Mouse (Mus musculus): ENCODE results near the gene Lpp.

Lpp gene

DNA sequence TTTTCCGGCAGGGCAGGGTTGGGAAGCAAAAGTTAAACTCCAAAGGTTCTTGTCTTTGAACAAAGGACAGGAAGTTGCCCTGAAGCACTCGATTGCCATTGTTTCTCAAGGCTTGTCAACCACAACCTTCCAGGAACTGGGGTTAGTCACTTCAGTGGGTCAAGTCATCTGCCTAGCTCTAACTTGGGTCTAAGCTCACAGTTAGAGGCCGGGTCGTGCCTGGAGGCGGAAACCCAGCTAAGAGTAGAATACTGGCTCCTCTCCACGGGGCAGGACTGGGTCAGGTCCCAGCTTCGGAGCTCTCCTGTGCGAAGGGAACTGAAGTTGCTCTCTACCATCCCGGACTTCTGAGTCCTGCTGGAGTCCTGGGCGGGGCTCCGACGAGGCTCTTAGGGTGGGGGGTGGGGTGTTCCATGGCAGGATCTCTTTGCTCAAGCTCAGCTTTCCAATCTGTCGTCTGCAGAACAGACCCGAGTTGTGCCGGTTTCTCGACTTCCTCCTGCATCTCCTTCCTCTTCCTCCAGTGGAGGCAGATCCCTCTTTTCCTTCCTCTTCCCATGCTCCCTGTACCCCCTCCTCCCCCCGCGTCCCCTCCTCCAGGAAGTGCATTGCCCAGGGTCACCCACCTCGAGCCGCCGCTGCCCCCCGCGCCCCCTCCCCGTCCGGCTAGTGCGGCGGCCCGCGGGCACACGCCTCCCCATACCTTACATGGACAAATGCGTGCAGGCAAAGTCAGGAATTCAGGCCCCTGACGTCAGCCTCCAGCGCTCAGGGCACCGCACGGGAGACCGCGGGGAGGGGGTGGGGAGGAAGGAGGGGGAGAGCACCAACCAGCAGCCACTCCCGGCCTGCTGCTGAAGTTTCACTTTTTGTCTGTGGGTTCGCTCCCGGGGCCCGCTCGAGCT lies at the start of gene Lpp:
TSS of gene Lpp (plus strand) at position 857 of the 905 bp plus-strand sequence.
- peak; percentile 54 for DNase-seq (ENCODE audit: extremely low spot score, low read depth, low spot score)

- DNase-seq (ENCODE audit: extremely low spot score, low read depth, low spot score) = no peak
These were observed 45.5 kb upstream of the Lpp start for GRCm38 (mm10) chr16:24347582-24348411.

DNA sequence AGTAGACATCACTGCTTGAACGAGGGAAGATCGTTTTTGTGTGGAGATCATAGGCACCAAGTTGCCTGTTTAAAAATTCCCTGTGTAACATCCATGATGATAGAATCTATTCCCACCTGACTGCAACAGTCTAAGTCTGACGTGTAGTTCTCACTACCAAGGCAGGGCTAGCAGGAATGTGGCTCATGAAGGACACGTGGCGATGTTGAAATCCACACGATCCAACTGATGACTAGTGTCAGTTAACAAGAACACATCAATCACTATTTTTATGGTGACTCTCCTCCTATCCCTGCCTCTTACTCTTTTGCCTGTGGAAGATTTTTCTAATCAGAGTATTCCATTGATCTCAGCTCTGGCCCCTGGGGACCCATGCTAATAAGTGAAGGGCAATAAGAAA lies 43.0 kb upstream of the Lpp start:
- DNase-seq (ENCODE audit: extremely low spot score, low read depth, low spot score) = no peak

DNA sequence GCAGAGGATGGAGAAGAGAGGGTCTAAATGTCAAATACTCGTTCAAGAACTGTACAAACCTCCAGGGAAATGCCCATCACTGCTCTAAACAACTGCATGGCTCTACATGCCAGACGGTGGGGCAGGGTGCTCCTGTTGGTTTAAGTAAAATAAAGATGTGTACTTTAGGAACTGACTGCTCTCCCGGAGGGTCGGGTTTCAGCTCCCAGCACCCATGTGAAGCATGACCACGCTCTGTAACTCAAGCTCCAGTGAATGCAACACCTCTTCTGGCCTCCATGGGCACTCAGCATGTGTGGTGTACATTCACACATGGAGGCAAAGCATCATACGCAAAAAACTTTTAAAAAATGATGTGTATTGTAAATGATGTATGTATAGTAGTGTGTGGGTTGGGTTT lies 42.6 kb upstream of the Lpp start:
- DNase-seq (ENCODE audit: extremely low spot score, low read depth, low spot score) = no peak

DNA sequence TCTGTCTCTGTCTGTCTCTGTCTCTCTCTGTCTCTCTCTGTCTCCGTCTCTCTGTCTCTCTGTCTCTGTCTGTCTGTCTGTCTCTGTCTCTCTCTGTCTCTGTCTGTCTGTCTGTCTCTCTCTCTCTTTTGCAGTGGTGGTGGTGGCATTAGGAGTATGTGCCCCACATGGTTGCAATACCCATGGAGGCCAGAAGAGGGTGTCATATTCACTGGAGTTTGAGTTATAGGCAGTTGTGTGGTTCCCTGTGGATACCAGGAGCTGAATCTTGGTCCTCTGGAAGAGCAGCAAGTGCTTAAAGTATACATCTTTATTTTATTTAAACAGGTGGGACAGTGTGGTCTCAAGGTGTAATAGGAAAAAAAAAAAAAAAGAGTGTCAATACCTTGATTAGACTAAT lies 41.5 kb upstream of the Lpp start:
- no peak for DNase-seq (ENCODE audit: extremely low spot score, low read depth, low spot score)

- no peak for DNase-seq (ENCODE audit: extremely low spot score, low read depth, low spot score)
These were observed 39.5 kb upstream of the Lpp start for GRCm38 (mm10) chr16:24353816-24354215.

- no peak for DNase-seq (ENCODE audit: extremely low spot score, low read depth, low spot score)
These were observed 31.6 kb upstream of the Lpp start for GRCm38 (mm10) chr16:24361667-24362066.

DNA sequence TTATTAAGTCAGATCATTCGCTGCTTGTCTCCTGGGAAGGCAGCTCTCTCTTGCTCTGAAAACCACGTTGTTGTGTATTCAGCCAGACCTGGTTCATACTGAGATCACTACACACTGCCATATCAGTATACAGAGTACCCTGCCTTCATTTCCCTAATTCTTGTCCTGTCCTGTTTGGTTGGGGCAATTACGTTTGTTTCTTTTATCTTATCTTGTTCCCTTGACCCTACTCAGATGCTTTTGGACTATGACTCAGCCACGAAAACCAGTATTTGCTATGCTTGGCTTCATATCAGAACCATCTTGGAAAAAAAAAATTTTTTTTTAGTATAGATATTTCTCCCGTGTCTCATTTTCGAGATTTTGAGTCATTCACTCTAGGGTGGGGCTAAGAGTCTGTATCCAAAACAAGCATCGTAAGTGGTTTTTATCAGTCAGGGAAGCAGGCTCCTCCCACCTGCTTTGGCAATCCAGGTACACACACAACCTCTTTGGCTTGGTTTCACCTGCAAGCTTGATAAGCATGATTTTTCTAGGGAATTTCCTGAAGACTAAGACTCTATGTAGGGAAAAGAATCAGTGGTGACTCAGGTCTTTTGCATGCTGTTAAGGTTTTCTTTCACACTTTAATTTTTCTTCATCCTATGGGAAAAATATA lies 29.1 kb upstream of the Lpp start:
- no peak for DNase-seq (ENCODE audit: extremely low spot score, low read depth, low spot score)

DNA sequence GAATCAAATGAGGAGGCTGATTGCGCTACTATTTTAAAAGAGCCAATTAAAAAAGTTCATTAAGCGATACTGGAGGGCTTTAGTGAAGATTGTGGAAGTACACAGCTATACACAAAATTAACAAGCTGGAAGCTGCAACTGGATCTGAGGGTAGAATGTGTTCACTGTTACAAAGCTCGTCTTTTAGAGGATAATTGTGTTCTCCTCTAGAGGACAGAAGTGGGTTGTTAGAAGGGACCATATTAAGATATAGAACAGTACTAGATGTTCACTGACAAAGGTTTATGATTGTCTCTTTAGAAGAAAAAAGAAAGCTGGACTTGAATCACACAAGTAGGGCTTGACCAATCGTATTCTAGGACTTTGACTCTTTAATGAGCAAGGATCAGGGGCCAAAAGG lies 27.4 kb upstream of the Lpp start:
- no peak for DNase-seq (ENCODE audit: extremely low spot score, low read depth, low spot score)

DNA sequence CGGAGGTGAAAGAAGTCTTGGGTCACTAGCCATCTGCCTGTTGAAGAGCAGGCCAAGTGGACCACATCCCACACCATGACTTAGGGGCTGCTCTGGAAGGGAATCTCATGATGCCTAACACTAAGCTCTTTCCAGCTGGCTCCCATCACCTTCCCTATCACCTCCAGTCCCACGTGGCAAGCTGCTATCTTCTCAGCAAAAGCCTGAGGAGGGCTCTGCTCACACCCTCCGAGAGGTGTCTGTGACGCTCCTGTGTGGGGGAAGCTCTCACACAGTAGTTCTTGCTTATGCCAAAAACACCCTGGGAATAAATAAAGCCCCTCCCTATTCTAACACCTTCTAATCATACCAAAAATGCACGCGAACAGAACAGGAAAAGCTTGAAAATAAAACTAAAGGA lies 26.2 kb upstream of the Lpp start:
- DNase-seq (ENCODE audit: extremely low spot score, low read depth, low spot score) = no peak

DNA sequence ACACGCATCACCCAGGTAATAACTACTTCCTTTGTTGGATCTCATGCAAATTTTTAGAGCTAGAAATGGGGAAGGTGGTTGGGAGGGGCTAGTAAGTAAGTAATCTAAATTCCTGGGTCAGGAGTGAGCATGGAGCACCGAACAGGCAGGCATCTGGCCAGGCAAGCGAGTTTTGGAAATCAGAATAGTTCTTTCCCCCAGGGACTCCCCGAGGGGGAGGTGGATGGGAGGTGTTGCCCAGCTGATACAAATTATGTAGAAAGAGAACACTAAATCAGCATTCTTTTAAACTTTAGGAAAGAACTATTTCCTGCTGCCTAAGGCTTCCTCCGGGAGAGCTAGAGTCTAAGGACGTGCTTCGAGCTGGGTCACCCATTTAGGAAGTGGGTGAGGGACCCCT lies 25.8 kb upstream of the Lpp start:
- no peak for DNase-seq (ENCODE audit: extremely low spot score, low read depth, low spot score)

GRCm38 (mm10) chr16:24376478-24376877 lies 16.8 kb upstream of the Lpp start:
- DNase-seq (ENCODE audit: extremely low spot score, low read depth, low spot score) = no peak

DNA sequence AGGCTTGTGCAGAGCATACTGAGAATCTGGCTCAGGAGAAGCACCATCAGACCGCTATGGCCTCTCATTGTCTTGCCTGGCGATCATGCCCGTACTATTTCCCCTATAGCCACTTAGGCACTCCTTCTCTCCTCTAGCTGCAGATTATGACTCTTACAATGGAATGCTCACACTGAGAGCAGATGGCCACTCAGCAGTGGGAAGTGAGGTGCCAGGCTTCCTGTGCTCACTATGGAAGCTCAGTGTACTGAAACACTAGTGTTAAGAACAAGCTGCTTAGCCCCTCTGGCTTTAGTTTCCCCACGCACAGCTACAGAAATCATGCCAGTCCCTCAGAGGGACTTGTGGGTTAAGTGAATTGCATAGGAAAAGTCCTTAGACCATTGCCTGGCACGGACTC lies 2.7 kb upstream of the Lpp start:
- DNase-seq (ENCODE audit: extremely low spot score, low read depth, low spot score) = no peak

- DNase-seq (ENCODE audit: extremely low spot score, low read depth, low spot score) = no peak
These were observed 2.2 kb upstream of the Lpp start for GRCm38 (mm10) chr16:24391111-24391510.

DNA sequence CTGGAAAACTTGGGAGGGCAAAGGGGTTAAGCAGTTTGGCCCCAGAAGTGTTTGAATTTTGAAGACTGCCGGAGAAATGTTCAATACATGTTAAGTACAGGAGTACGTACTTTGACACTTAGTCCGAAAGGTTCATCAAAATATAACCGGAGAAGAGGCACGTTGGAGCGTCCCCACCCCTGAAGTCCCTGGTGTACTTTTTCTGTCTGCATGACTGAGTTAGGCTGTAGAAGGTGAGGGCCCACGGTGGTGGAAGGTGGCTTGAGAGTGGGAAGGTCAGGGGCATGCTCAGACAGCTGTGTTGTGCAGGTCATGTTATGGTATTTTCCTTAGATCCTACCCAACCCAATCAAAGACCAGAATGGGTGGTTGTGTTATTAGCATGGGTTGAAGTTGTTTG lies 1.4 kb upstream of the Lpp start:
- DNase-seq (ENCODE audit: extremely low spot score, low read depth, low spot score) = no peak

DNA sequence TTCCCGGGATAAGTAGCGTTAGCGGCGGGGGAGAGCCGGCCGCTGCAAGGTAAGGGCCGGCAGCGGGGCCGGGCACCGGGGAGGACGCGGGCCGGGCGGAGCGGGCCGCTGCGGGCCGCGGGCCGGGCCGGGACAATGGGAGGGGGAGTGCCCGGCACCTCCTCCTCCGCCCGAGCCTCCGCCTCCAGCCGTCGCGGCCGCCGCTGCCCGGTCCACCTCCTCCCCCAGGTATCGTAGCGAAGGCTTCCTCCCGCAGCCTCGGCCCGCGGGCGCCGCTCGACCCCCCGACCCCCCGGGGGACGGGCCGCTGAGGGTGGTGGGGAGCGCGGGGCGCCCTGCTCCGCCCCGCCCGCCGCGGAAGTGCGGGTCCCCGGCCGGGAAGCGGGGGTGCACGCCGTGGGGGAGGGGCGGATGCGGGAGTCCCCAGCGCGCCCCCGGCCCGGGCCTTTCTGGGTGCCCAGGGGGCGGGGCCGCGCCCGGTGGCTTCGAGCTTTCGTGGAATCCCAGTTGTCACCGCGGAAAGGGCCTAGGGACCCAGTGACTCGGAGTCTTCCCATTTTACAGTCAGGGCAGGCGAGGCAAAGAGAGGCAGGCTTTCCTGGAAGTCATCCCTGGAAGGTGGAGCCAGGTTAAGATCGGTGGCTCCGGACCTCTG lies 376 bp downstream of the Lpp start:
- no peak for DNase-seq (ENCODE audit: extremely low spot score, low read depth, low spot score)

DNA sequence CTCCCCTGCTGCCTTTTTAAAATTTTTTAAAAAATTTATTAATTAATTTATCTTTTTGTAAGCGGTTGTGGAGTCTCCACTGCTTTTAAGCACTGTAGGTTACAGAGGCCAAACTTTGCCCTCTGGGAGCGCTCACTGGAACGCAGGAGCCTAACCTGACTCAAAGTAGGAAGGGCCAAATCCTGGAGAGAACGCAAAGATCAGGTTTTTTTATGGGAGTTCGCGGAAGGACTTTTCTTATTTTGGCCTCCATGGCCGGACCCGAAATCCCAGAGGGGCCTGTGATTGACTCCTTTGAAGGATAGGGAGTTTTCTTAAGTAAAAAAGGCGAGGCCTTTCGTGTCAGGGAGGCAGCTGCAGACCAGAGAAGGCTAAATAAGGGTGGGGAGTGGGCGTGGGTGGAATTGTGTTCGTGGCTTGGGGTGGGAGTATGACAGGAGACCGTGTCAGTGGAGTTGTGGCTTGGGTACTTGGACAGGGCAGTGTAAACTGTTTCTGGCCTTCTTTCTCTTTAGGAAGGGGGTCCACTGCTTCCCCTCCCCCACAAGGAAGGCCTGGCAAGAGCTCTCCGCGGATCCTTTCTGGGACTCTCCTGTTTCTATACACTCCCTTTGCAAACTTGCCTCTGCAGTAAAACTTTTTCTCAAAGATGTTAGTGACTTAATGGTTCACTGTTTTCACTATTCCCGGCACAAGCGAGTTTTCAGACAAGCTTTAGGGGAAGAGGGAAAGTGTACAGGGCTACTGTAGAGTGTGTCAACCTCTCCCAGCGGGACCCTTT lies 1.1 kb downstream of the Lpp start:
- DNase-seq (ENCODE audit: extremely low spot score, low read depth, low spot score) = no peak

GRCm38 (mm10) chr16:24395100-24395499 lies 1.8 kb downstream of the Lpp start:
- no peak for DNase-seq (ENCODE audit: extremely low spot score, low read depth, low spot score)

DNA sequence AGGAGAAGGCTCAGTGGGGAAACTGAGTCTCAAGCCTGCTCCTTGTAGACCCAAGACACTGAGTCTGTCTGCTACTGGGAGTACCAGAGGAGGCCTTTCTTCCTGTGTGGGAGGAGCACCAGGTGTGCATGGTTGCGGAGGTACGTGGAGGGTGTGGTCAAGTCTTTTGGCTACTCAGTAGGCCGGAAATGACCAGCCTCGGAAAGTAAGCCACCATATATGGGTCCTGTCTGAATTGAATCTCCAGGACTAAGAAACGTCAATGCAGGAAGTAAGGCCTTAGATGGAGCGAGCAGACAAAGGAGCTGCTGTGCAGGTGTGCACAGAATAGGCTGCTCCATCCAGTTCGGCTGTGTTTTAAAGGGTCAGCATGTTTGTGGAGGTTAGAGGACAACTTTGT lies 3.2 kb downstream of the Lpp start:
- no peak for DNase-seq (ENCODE audit: extremely low spot score, low read depth, low spot score)

- no peak for DNase-seq (ENCODE audit: extremely low spot score, low read depth, low spot score)
These were observed 5.2 kb downstream of the Lpp start for GRCm38 (mm10) chr16:24398476-24398875.

Data from hindlimb bud, embryonic 11.5 days (tissue).